Mouse (Mus musculus): ENCODE data around the gene Rpl14. TPM values are rescaled to one million over a fixed set of nuclear protein-coding genes. Genes with fewer than 3 reads are reported as not detected.

The Rpl14 gene
- total and polyA plus RNA-seq, 3 experiments, result 1,081 to 2,026 (median 1,346) TPM

DNA sequence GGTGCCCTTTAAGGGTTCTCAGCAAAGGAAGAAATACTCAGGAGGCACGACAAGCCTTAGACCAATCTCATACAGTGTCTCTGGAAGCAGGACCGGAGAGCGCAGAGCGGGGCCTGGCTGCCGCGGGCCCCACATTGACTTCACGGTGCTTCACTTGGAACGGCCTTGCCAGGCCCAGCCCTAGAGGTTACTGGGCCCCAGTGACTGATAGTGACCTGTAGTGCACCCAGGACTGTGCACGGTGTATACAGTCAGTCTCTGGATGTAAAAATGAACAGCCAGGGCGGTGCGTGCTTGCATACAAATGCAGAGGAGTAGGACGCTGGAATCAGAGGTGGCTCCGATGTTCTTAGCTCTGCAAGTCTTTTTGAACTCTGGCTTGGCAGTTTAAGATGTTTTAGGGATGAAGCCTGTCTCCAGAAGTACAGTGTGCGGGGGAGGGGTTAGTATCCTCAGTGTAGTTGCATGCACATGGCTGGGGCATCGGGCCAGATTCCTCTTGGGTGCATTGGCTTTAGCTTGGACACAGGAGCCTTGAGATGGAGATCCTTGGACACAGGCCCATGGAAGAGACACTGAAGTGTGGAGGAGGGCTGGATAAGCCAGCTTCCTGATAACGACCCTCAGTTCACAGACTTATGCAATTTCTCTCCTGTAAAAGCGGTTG, 31.1 kb downstream of the Rpl14 start:
- Histone ChIP-seq H3K4me3 (replicated peaks in 1 of 3; ENCODE audit: low read depth in 2 of 3, low read length in 2 of 3, poor library complexity in 1 of 3) (peak overlapping the region; percentile 42 to 55 (median 44)), H3K36me3 (replicated peaks in 1 of 2; ENCODE audit: control insufficient read depth in 1 of 2, insufficient read depth in 1 of 2, low read length in 1 of 2) (no peaks in the 10 kb centered on the region), H3K9me3 (replicated peaks; ENCODE audit: low read length) (no peaks in the 10 kb centered on the region), H3K27ac (ENCODE audit: insufficient read depth, low read depth) (no peak overlapping the region), H3K9ac (ENCODE audit: insufficient read depth, low read depth) (no peak overlapping the region), H3K4me2 (ENCODE audit: insufficient read depth, low read depth, poor library complexity, severe bottlenecking) (peak overlapping the region; percentile 90), H3K79me2 (replicated peaks; ENCODE audit: control insufficient read depth, extremely low read depth, insufficient read depth, poor library complexity, severe bottlenecking) (no peaks in the 10 kb centered on the region), H3K27me3 (replicated peaks) (peaks cover 4% of the 10 kb centered on the region), H3K4me1 (ENCODE audit: control insufficient read depth in 1 of 2, insufficient read depth in 2 of 2) (peaks cover 6 to 8% of the 10 kb centered on the region in 2 experiments)
- in situ Hi-C loops (cut with MboI; ENCODE audit: low pct_ligation_motif_present, low pct_unique_long_range_greater_than_20kb, low sequenced_read_pairs) (no loop called here), dilution Hi-C loops (cut with MboI; ENCODE audit: extremely low pct_ligation_motif_present, extremely low pct_unique_long_range_greater_than_20kb, low sequenced_read_pairs) (no loop called here)
- DNase-seq (ENCODE audit: extremely low read depth), result peak; percentile 12
- TF ChIP-seq TBP (conservative IDR thresholded peaks at IDR 0.05; ENCODE audit: low read depth, low read length) (no peak), MAX (IDR thresholded peaks at IDR 0.05; ENCODE audit: low read length) (0 out of 2 replicates have a peak, but pooled peaks have one; percentile 18), TCF12 (IDR thresholded peaks at IDR 0.05; ENCODE audit: low read depth, low read length) (0 out of 2 replicates have a peak, but pooled peaks have one; percentile 4)

GRCm38 (mm10) chr9:120602839-120603511, 31.7 kb downstream of the Rpl14 start:
- H3K4me3 ChIP-seq (replicated peaks in 1 of 3; ENCODE audit: low read depth in 2 of 3, low read length in 2 of 3, poor library complexity in 1 of 3), result peak overlapping the region in 1 of 3 experiments; percentile 24
- peaks cover 6% of the 10 kb centered on the region for H3K9me3 ChIP-seq (replicated peaks; ENCODE audit: low read length)
- peak; percentile 62 for DNase-seq (ENCODE audit: extremely low read depth)
- H3K27me3 ChIP-seq (replicated peaks), result peaks cover 4% of the 10 kb centered on the region
- in situ Hi-C loops (cut with MboI; ENCODE audit: low pct_ligation_motif_present, low pct_unique_long_range_greater_than_20kb, low sequenced_read_pairs), result no loop called here
- H3K79me2 ChIP-seq (replicated peaks; ENCODE audit: control insufficient read depth, extremely low read depth, insufficient read depth, poor library complexity, severe bottlenecking), result no peaks in the 10 kb centered on the region
- H3K4me1 ChIP-seq (ENCODE audit: control insufficient read depth in 1 of 2, insufficient read depth in 2 of 2), result peaks cover 6 to 8% of the 10 kb centered on the region in 2 experiments
- peak overlapping the region; percentile 54; the same call in 1 of the 2 replicates for H3K4me2 ChIP-seq (ENCODE audit: insufficient read depth, low read depth, poor library complexity, severe bottlenecking)
- no peaks in the 10 kb centered on the region for H3K36me3 ChIP-seq (replicated peaks in 1 of 2; ENCODE audit: control insufficient read depth in 1 of 2, insufficient read depth in 1 of 2, low read length in 1 of 2)
- TF ChIP-seq RCOR1 (conservative IDR thresholded peaks at IDR 0.05; ENCODE audit: low read depth, low read length) (no peak), MEF2A (IDR thresholded peaks at IDR 0.05; ENCODE audit: borderline replicate concordance, low read depth, low read length) (no peak), MXI1 (IDR thresholded peaks at IDR 0.05; ENCODE audit: low read depth, low read length) (no peak), ZC3H11A (IDR thresholded peaks at IDR 0.05; ENCODE audit: low read depth, low read length) (no peak), E2F4 (IDR thresholded peaks at IDR 0.05; ENCODE audit: insufficient replicate concordance, low read depth, low read length) (no peak), RAD21 (IDR thresholded peaks at IDR 0.05; ENCODE audit: low read depth, low read length) (peak; percentile 58), CTCF (conservative IDR thresholded peaks at IDR 0.05 in 1 of 2, IDR thresholded peaks at IDR 0.05 in 1 of 2; ENCODE audit: low read depth in 2 of 2, low read length in 2 of 2) (peak; percentile 45 to 78; a peak in 3 of 4 replicates), ETS1 (conservative IDR thresholded peaks at IDR 0.05; ENCODE audit: low read depth, low read length) (no peak), ZMIZ1 (IDR thresholded peaks at IDR 0.05; ENCODE audit: low read depth, low read length) (no peak), POLR2AphosphoS2 (IDR thresholded peaks at IDR 0.05; ENCODE audit: low read depth, low read length) (no peak), TCF12 (IDR thresholded peaks at IDR 0.05; ENCODE audit: low read depth, low read length) (no peak), POLR2A (IDR thresholded peaks at IDR 0.05; ENCODE audit: low read depth, low read length) (no peak), JUN (IDR thresholded peaks at IDR 0.05; ENCODE audit: insufficient read depth, low read depth, low read length) (no peak), ZNF384 (IDR thresholded peaks at IDR 0.05; ENCODE audit: low read depth, low read length) (no peak), PAX5 (IDR thresholded peaks at IDR 0.05; ENCODE audit: low read length) (no peak), MAFK (IDR thresholded peaks at IDR 0.05; ENCODE audit: insufficient replicate concordance, low read length) (no peak), ELF1 (IDR thresholded peaks at IDR 0.05; ENCODE audit: low read depth, low read length) (no peak), HCFC1 (IDR thresholded peaks at IDR 0.05; ENCODE audit: low read depth, low read length) (no peak), ZKSCAN1 (IDR thresholded peaks at IDR 0.05; ENCODE audit: borderline replicate concordance, low read depth, low read length) (no peak), SIN3A (IDR thresholded peaks at IDR 0.05; ENCODE audit: low read length) (no peak), SMC3 (IDR thresholded peaks at IDR 0.05; ENCODE audit: low read depth, low read length) (peak; percentile 47), NELFE (IDR thresholded peaks at IDR 0.05; ENCODE audit: low read depth, low read length) (no peak), GABPA (IDR thresholded peaks at IDR 0.05; ENCODE audit: insufficient replicate concordance, low read depth, low read length) (no peak), UBTF (IDR thresholded peaks at IDR 0.05; ENCODE audit: low read depth, low read length) (no peak), TBP (conservative IDR thresholded peaks at IDR 0.05; ENCODE audit: low read depth, low read length) (no peak)
- H3K27ac ChIP-seq (ENCODE audit: insufficient read depth, low read depth), result no peak overlapping the region
- dilution Hi-C loops (cut with MboI; ENCODE audit: extremely low pct_ligation_motif_present, extremely low pct_unique_long_range_greater_than_20kb, low sequenced_read_pairs), result no loop called here
- no peak overlapping the region for H3K9ac ChIP-seq (ENCODE audit: insufficient read depth, low read depth)
